Comparison of ENCODE assay signal across 8 mouse cellular contexts in the genomic region with DNA sequence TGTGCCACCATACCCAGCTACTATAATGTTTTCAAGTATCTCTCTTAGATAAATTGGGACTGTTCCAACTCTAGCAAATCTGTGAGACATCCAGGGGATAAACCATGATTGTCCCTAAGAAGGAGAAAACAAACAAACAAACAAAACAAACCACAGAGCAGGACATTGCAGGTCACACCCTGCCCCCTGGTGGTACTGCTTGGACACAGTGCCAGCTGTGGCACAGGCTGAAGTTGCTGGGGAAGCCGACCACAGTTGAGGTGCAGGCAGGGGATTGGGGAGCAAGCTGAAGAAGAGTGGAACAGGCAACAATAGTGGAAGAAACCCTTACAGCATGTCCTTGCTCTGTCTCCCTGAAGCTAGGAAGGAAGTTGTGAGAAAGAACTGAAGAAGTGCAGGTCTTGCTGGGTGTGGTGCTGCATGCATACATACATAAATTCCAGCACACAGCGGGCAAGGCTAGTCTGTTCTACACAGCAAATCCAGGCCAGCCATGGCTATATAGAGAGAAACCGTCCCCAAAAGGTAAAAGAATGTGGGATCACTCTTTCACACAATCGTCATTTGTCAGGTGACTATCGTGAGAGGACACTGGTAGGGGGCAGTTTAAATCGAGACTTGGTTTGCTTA. TPM values are rescaled to one million over a fixed set of nuclear protein-coding genes. Genes with fewer than 3 reads are reported as not detected.
A peak's percentile ranks its signal among the peaks of the same experiment; 100 is the strongest.
DNase-seq lines count a peak whose midpoint lies in the region; ATAC-seq and TF ChIP-seq lines count a peak whose summit lies in the region.

No protein-coding gene starts in this region.

- H3K36me3 ChIP-seq in kidney, adult 2 months (ENCODE audit: control insufficient read depth, insufficient read depth, low read length): no peaks in the 10 kb centered on the region
- no peaks in the 10 kb centered on the region for H3K36me3 ChIP-seq in kidney, embryonic 16.5 days (ENCODE audit: insufficient read depth, low read length)
- H3K36me3 ChIP-seq in ES-E14 (ENCODE audit: control insufficient read depth, insufficient read depth, low read length, poor library complexity, severe bottlenecking): no peaks in the 10 kb centered on the region

- TF ChIP-seq CTCF in kidney, adult 2 months (conservative IDR thresholded peaks at IDR 0.05; ENCODE audit: insufficient read depth, insufficient read length, low read depth, low read length): peak; percentile 79
- TF ChIP-seq CTCF in embryonic fibroblast, embryonic 13.5 days (IDR thresholded peaks at IDR 0.05; ENCODE audit: borderline replicate concordance, insufficient read depth, low read length): peak; percentile 77; the same call in 1 of the 2 replicates

- H3K4me2 ChIP-seq in kidney, embryonic 16.5 days (replicated peaks; ENCODE audit: low read depth, low read length): no peak overlapping the region

- 55% methylated on average over 6 of the region's 6 CpGs for WGBS in kidney, adult 2 months
- 50% methylated on average over 6 of the region's 6 CpGs for WGBS in kidney, embryonic 16.5 days

- DNase-seq in CD4-positive, CD25-positive, alpha-beta regulatory T cell, adult 2 months (ENCODE audit: low read depth, low spot score): peak; percentile 67
- peak; percentile 52 for DNase-seq in kidney, adult 2 months
- DNase-seq in ES-E14 (ENCODE audit: low read depth, low spot score): no peak
- DNase-seq in mesoderm, embryonic 11.5 days (ENCODE audit: low read depth, low spot score): peak; percentile 37
- no peak for DNase-seq in Muller cell, postnatal 12 days (ENCODE audit: inconsistent ontology term)

- no peaks in the 10 kb centered on the region for H3K27me3 ChIP-seq in kidney, adult 2 months (replicated peaks; ENCODE audit: control insufficient read depth, insufficient read depth, low read length)
- no peaks in the 10 kb centered on the region for H3K27me3 ChIP-seq in kidney, embryonic 16.5 days (ENCODE audit: insufficient read depth, low read length)

- in situ Hi-C loops in ES-E14 (cut with MboI; ENCODE audit: low sequenced_read_pairs in 2 of 2, unreplicated experiment in 2 of 2): no loop called here

- no peak for ATAC-seq in CD4-positive, CD25-positive, alpha-beta regulatory T cell, adult 4 months
- ATAC-seq in kidney, embryonic 16.5 days (ENCODE audit: low FRiP score, low TSS enrichment): no peak

- H3K4me1 ChIP-seq in kidney, adult 2 months (ENCODE audit: control insufficient read depth, insufficient read depth, low read length): no peaks in the 10 kb centered on the region
- peaks cover 6% of the 10 kb centered on the region for H3K4me1 ChIP-seq in kidney, embryonic 16.5 days (ENCODE audit: insufficient read depth, low read length)
- H3K4me1 ChIP-seq in ES-E14 (ENCODE audit: control insufficient read depth in 2 of 2, insufficient read depth in 2 of 2, low read length in 2 of 2, poor library complexity in 1 of 2): peaks cover 7 to 16% of the 10 kb centered on the region in 2 experiments; a peak in 3 of 4 replicates
- no peaks in the 10 kb centered on the region for H3K4me1 ChIP-seq in embryonic fibroblast, embryonic 13.5 days (ENCODE audit: control insufficient read depth, insufficient read depth, low read length)

- H3K27ac ChIP-seq in kidney, adult 2 months (ENCODE audit: insufficient read depth, low read depth, low read length): no peak overlapping the region
- no peak overlapping the region for H3K27ac ChIP-seq in kidney, embryonic 16.5 days (ENCODE audit: low read length)
- H3K27ac ChIP-seq in ES-E14 (ENCODE audit: insufficient read depth, low read depth, low read length, poor library complexity, severe bottlenecking): no peak overlapping the region
- H3K27ac ChIP-seq in embryonic fibroblast, embryonic 13.5 days (ENCODE audit: insufficient read depth, low read length): no peak overlapping the region

- no peaks in the 10 kb centered on the region for H3K9me3 ChIP-seq in kidney, embryonic 16.5 days (ENCODE audit: low read length)
- H3K9me3 ChIP-seq in ES-E14 (ENCODE audit: control insufficient read depth, insufficient read depth, low read depth, low read length): no peaks in the 10 kb centered on the region

- no peak overlapping the region for H3K9ac ChIP-seq in kidney, embryonic 16.5 days (replicated peaks; ENCODE audit: low read length)
- H3K9ac ChIP-seq in ES-E14 (ENCODE audit: insufficient read depth, low read depth, low read length, poor library complexity, severe bottlenecking): 0 out of 2 replicates have a peak overlapping the region, but pooled peaks have one; percentile 1

- no peak overlapping the region for H3K4me3 ChIP-seq in kidney, adult 2 months (ENCODE audit: insufficient read depth, low read depth, low read length)
- no peak overlapping the region for H3K4me3 ChIP-seq in kidney, embryonic 16.5 days (ENCODE audit: low read length)
- no peak overlapping the region for H3K4me3 ChIP-seq in ES-E14 (ENCODE audit: insufficient read depth in 1 of 2, low read depth in 1 of 2, low read length in 2 of 2, poor library complexity in 1 of 2, severe bottlenecking in 1 of 2)
- H3K4me3 ChIP-seq in embryonic fibroblast, embryonic 13.5 days (ENCODE audit: insufficient read depth, low read length): no peak overlapping the region

- no peak for TF ChIP-seq POLR2A in kidney, adult 2 months (IDR thresholded peaks at IDR 0.05; ENCODE audit: low read depth, low read length)
- no peak for TF ChIP-seq POLR2A in embryonic fibroblast, embryonic 13.5 days (IDR thresholded peaks at IDR 0.05; ENCODE audit: low read depth, low read length)

TF ChIP-seq in ES-E14, 5 proteins besides CTCF, POLR2A, EP300 and RAD21:
- no peak for TF ChIP-seq ZC3H11A (IDR thresholded peaks at IDR 0.05; ENCODE audit: borderline replicate concordance, low read depth, low read length)
- no peak for TF ChIP-seq ZNF384 (IDR thresholded peaks at IDR 0.05; ENCODE audit: low read depth, low read length)
- TF ChIP-seq CHD2 (IDR thresholded peaks at IDR 0.05; ENCODE audit: low read depth, low read length): no peak
- no peak for TF ChIP-seq HCFC1 (IDR thresholded peaks at IDR 0.05; ENCODE audit: borderline replicate concordance, insufficient read depth, low read length)
- no peak for TF ChIP-seq MAFK (IDR thresholded peaks at IDR 0.05; ENCODE audit: insufficient read depth, low read depth, low read length)

RNA-seq across cellular contexts. Expression of a gene that starts 3.8 kb away (rescaled TPM):
- 10 to 100 TPM; 37.3 to 57.7 TPM for polyA plus RNA-seq in CD4-positive, CD25-positive, alpha-beta regulatory T cell, adult 4 months (2017; shearing (Covaris generic))
- 22.9 and 27.4 TPM in 2 replicates for polyA plus RNA-seq in kidney, adult 2 months (2012; rRNA removed)
- 64.2 and 66.0 TPM in 2 replicates for polyA plus RNA-seq in kidney, embryonic 16.5 days (2015; fragmentation: Nextera tagmentation; extraction: Ambion mirVana)
- total RNA-seq in ES-E14 (2012; rRNA removed): 28.5 and 108 TPM in 2 replicates
- polyA plus RNA-seq in embryonic fibroblast, embryonic 13.5 days (2011; ENCODE audit: insufficient read length, low read depth, missing spikeins): 120 and 151 TPM in 2 replicates

RNA-seq across cellular contexts. Expression of a gene that starts 11.4 kb away (rescaled TPM):
- under 1 TPM in 1 of 2 experiments, not detected in 1; 0.07 TPM for polyA plus RNA-seq in CD4-positive, CD25-positive, alpha-beta regulatory T cell, adult 4 months (2017; shearing (Covaris generic))
- polyA plus RNA-seq in kidney, adult 2 months (2012; rRNA removed): not detected in 2 replicates
- polyA plus RNA-seq in kidney, embryonic 16.5 days (2015; fragmentation: Nextera tagmentation; extraction: Ambion mirVana): not detected in 2 replicates
- total RNA-seq in ES-E14 (2012; rRNA removed): not detected in 2 replicates
- polyA plus RNA-seq in embryonic fibroblast, embryonic 13.5 days (2011; ENCODE audit: insufficient read length, low read depth, missing spikeins): not detected in 2 replicates

RNA-seq across cellular contexts. Expression of a gene that starts 23.6 kb away (rescaled TPM):
- polyA plus RNA-seq in CD4-positive, CD25-positive, alpha-beta regulatory T cell, adult 4 months (2017; shearing (Covaris generic)): 100 to 1,000 TPM; 103 to 125 TPM
- polyA plus RNA-seq in kidney, adult 2 months (2012; rRNA removed): 223 and 243 TPM in 2 replicates
- polyA plus RNA-seq in kidney, embryonic 16.5 days (2015; fragmentation: Nextera tagmentation; extraction: Ambion mirVana): 117 TPM in 2 replicates
- 17.5 and 28.8 TPM in 2 replicates for total RNA-seq in ES-E14 (2012; rRNA removed)
- 19.4 and 20.7 TPM in 2 replicates for polyA plus RNA-seq in embryonic fibroblast, embryonic 13.5 days (2011; ENCODE audit: insufficient read length, low read depth, missing spikeins)

RNA-seq across cellular contexts. Expression of a gene that starts 24.0 kb away (rescaled TPM):
- polyA plus RNA-seq in CD4-positive, CD25-positive, alpha-beta regulatory T cell, adult 4 months (2017; shearing (Covaris generic)): 1 to 10 TPM; 3.3 to 7.1 TPM
- polyA plus RNA-seq in kidney, adult 2 months (2012; rRNA removed): 0.75 and 1.4 TPM in 2 replicates
- polyA plus RNA-seq in kidney, embryonic 16.5 days (2015; fragmentation: Nextera tagmentation; extraction: Ambion mirVana): 1.2 and 1.6 TPM in 2 replicates
- total RNA-seq in ES-E14 (2012; rRNA removed): not detected in 2 replicates
- polyA plus RNA-seq in embryonic fibroblast, embryonic 13.5 days (2011; ENCODE audit: insufficient read length, low read depth, missing spikeins): not detected in 2 replicates

RNA-seq across cellular contexts. Expression of a gene that starts 26.0 kb away (rescaled TPM):
- polyA plus RNA-seq in CD4-positive, CD25-positive, alpha-beta regulatory T cell, adult 4 months (2017; shearing (Covaris generic)): not detected
- polyA plus RNA-seq in kidney, adult 2 months (2012; rRNA removed): 0.11 and 0.22 TPM in 2 replicates
- polyA plus RNA-seq in kidney, embryonic 16.5 days (2015; fragmentation: Nextera tagmentation; extraction: Ambion mirVana): 0.21 and 0.46 TPM in 2 replicates
- 0.21 TPM in 1 of 2 replicates, not detected in the other for total RNA-seq in ES-E14 (2012; rRNA removed)
- not detected in 2 replicates for polyA plus RNA-seq in embryonic fibroblast, embryonic 13.5 days (2011; ENCODE audit: insufficient read length, low read depth, missing spikeins)

Comparison
In these comparisons a context has a peak if more than half of its experiments do, and no peak if none do; other contexts are left out.
1. DNase-seq: peak in CD4-positive, CD25-positive, alpha-beta regulatory T cell, adult 2 months (single experiment), kidney, adult 2 months (single experiment) and mesoderm, embryonic 11.5 days (single experiment); none in ES-E14 (single experiment) and Muller cell, postnatal 12 days (single experiment).